Mouse (Mus musculus): Measurements from ENCODE around the gene En1.

GRCm38 (mm10) chr1:120607576-120608400 lies 5.6 kb downstream of the En1 start:
- no peak for TF ChIP-seq CTCF (IDR thresholded peaks at IDR 0.05; ENCODE audit: extremely low read depth, insufficient read depth, insufficient read length, insufficient replicate concordance)
- no peak for TF ChIP-seq POLR2A (IDR thresholded peaks at IDR 0.05; ENCODE audit: low read depth, low read length)
